Mouse (Mus musculus) olfactory bulb, adult 2 months (tissue): ENCODE measurements at regions not wholly inside any gene's neighbourhood (a gene's known extent, or its start where the extent isn't known, plus 50 kb on each side); places are given as distances from the start of the nearest gene placed in this dataset.

ENCODE experiments used
- H3K27ac ChIP-seq: fragments of 200-500 bp; 2 replicates; pipeline ENCODE4 v1.5.1; 2012; ENCODE audit warnings: low read depth, low read length; ENCODE audit not compliant: insufficient read depth
- H3K4me1 ChIP-seq: fragments of 200-500 bp; 2 replicates; pipeline ENCODE4 v1.6.1; 2012; ENCODE audit warnings: low read length; ENCODE audit not compliant: control insufficient read depth, insufficient read depth
- H3K4me3 ChIP-seq: fragments of 200-500 bp; 2 replicates; pipeline ENCODE4 v1.5.1; 2012; ENCODE audit warnings: mild to moderate bottlenecking, low read depth, low read length, moderate library complexity; ENCODE audit not compliant: insufficient read depth
- CTCF ChIP-seq: fragments of 200-500 bp; IDR thresholded peaks from 2 replicates; pipeline ENCODE4 v1.5.1; 2012; ENCODE audit warnings: low read depth, mild to moderate bottlenecking, low read length, moderate library complexity; ENCODE audit not compliant: insufficient read depth
- POLR2A ChIP-seq: fragments of 200-500 bp; IDR thresholded peaks from 2 replicates; pipeline ENCODE4 v1.6.1; 2012; ENCODE audit warnings: mild to moderate bottlenecking, low read depth, low read length, moderate library complexity; ENCODE audit not compliant: insufficient read depth
- WGBS: fragments of 180-500 bp; shearing (Covaris S2); methylation state at CpG from one replicate; pipeline ENCODE4 v1.1.7; 2018; 5-methylcytosine and 5-hydroxymethylcytosine counted together

DNA sequence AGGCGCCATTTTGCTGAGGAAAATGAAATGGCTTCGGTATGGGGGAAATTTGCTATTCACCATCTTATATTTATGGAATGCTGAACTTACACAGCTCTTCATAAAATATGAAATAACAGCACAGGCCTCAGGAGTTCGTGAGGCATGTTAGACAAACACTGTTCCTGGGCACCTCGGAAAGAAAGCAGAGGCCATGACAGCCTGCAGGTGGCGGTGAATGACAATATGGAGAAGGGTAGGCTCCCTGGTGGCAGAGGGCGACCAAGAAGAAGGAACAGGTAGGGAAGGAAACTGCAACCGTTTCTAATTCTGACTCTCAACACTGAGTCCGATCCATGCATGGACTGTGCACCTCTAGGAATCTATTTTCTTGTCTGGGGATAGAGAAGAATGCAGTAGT lies 553.6 kb upstream of the Tmpo start:
- H3K4me1 ChIP-seq: no peaks in the 10 kb centered on the region
- H3K4me3 ChIP-seq: no peak overlapping the region
- no peak for TF ChIP-seq CTCF
- TF ChIP-seq POLR2A: no peak
- WGBS: 95% methylated on average over 8 of the region's 8 CpGs
- H3K27ac ChIP-seq: no peak overlapping the region

DNA sequence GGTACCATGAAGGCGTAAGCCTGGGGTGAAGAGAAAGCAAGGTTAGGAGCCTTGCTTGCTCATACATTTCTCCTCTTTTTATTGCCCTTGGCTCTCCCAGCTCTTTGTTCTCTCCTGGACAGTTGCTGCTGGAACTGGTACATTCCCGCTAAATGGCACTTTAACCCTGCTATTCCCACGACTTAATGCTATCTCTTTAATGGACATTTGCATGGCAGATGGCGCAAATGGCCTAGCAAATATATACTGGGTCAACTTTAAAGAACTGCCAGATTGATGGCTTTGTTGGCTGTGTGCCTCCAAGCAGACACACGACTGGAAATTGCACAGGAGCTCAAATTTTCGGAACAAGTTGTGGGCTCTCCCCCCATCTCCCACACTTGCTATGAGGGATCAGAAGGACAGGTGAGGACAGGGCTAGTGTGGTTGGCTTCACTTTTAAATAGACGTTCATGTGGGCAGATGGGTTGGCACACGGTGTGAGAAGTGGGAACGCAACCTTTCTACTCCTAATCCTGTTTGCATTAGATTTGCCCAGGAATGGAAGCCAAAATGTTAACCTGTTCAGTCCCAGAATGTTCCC lies 551.0 kb upstream of the Tmpo start:
- 70% methylated on average over 9 of the region's 9 CpGs for WGBS
- H3K4me1 ChIP-seq: no peaks in the 10 kb centered on the region
- no peak overlapping the region for H3K27ac ChIP-seq
- no peak overlapping the region for H3K4me3 ChIP-seq
- TF ChIP-seq POLR2A (no peak), CTCF (no peak)

DNA sequence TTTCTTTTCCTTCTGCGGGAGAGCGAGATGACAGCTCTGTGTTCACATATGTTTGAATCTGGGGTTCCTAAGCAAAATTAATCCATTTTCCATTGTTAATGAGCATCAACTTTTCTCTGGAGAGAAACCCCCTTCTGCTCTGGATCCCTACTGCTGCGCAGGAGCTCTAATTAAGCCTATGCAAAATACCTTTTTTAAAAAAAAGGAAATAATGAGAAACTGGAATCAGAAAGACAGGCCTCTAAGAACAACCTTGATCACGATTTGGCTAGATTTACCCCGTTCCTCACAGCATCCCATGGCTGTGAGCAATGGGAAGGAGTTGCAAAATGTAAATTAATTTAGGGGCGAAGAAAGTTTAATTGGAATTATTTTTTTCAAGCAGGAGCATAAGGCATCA lies 548.9 kb upstream of the Tmpo start:
- TF ChIP-seq CTCF (no peak), POLR2A (no peak)
- no peak overlapping the region for H3K27ac ChIP-seq
- no peak overlapping the region for H3K4me3 ChIP-seq
- H3K4me1 ChIP-seq: no peaks in the 10 kb centered on the region
- 84% methylated on average over 6 of the region's 6 CpGs for WGBS

DNA sequence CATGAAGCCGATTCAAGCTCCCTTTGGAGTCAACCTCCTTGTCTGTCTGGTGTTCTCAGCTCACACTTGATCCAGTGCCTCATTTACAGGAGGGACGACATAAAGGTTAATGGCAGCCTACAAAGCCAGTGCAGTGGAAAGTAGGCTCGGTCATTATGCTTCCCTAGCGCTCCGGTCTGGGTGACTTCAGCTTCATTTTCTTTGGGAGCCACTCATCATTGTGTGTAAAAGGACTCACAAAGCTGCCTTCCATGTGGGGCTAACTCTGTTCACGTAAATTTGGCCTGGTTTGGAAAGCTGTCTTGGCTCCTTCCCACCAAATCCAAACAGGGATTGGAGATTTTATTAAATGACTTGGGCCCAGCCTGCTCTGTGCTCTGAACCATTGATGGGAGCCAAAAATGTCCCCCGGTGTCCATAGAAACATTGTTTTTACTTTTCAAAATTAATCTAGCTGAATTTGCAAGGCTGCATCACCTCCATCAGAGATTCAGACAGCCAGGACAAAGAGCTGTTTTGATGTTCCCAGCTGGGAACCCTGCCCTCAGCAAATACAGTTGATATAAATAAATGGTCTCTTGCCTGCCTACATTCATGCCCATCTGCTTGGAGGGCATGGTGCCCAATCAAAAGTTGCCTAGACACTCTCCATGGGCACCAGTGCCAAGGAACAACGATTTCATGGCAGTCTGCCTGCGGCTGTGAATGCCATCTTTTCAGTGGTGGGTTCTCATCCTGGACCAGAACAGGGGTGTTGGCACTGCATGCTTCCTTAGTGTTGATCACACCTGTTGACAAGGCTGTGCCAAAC lies 538.7 kb upstream of the Tmpo start:
- H3K4me3 ChIP-seq: no peak overlapping the region
- WGBS: 59% methylated on average over 9 of the region's 9 CpGs
- no peak overlapping the region for H3K27ac ChIP-seq
- no peaks in the 10 kb centered on the region for H3K4me1 ChIP-seq
- TF ChIP-seq CTCF (no peak), POLR2A (no peak)

DNA sequence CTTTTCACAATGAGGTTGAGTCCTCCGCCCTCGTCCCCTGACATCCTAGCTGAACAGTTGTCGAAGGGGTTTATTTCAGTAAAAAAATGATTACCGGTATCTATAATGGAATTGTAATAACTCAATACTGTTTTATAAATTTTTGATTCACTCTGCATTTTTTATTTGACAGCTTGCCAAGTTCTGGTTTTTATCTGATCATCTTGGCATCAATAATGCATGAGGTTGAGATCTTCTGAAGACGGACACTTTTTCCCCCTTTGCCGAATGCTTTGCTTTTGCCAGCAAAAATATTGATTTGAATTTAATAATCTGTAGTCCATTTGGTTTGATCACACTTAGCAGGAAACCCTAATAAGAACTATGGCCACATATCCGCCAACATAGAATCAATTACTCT lies 535.5 kb upstream of the Tmpo start:
- Histone ChIP-seq H3K4me3 (no peak overlapping the region), H3K27ac (no peak overlapping the region), H3K4me1 (peaks cover 5% of the 10 kb centered on the region; the same call in 1 of the 2 replicates)
- 90% methylated on average over 7 of the region's 7 CpGs for WGBS
- TF ChIP-seq POLR2A (no peak), CTCF (no peak)

DNA sequence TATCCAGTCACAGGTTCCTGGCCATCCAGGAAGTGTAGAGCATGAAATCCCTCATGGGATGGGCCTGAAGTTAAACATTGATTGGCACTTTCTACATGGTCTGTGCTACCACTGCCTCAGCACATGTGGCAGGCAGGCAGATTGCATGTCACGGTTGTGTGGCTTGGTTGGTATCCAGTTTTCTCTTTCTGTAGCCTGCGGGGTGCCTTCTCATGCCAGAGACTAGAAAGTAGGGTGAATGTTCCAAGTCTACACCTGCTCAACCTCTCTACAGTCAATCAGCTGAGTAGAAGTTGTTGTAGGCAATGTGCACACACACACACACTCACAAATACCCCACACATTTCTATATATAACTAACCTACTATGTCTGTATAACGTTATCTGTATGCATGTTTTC lies 533.5 kb upstream of the Tmpo start:
- Histone ChIP-seq H3K4me3 (no peak overlapping the region), H3K4me1 (peaks cover 5% of the 10 kb centered on the region; the same call in 1 of the 2 replicates), H3K27ac (no peak overlapping the region)
- TF ChIP-seq CTCF (no peak), POLR2A (no peak)
- WGBS: 87% methylated on average over 3 of the region's 3 CpGs

DNA sequence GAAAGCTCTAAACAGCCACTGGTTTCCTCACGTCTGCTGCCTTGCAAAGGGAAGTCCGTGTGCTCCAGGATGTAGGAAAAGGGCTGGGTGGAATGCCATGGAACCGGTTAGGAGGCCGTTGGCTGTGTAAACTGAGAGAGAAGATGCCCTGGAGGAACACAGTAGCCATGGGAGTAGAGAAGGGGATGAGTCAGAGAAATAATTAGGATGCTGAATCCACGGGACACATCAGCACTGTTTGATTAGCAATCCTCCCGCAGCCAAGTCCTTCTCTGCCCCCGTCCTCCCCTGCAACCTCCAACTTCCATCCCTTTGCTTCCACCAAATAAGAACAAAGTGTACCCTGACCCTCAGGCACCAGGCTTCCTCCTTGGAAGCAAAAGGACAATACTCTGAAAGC lies 532.4 kb upstream of the Tmpo start:
- WGBS: 32% methylated on average over 7 of the region's 7 CpGs

DNA sequence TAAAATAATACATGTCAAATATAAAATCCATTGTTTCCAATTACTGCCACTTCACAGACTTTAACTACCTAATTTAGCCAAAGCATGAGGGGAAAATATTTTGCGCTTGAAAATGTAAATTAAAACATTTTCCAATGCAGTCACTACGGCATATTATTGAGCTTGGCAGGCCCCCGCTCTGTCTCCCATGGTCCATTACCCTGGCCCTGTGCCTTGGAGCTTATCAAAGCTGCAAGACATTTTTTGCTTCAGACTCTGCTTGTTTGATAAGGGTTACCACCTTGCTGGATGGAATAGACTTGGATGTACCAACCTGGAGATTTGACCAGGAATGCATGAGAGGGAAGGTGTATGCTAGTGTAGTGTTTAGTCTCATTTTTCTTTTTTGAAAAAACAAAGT lies 525.7 kb upstream of the Tmpo start:
- 79% methylated on average over 3 of the region's 3 CpGs for WGBS
- Histone ChIP-seq H3K4me1 (no peaks in the 10 kb centered on the region), H3K27ac (no peak overlapping the region), H3K4me3 (no peak overlapping the region)
- TF ChIP-seq CTCF (no peak), POLR2A (no peak)

More for the DNA sequence above, 532.4 kb upstream of the Tmpo start:
- TF ChIP-seq POLR2A: no peak
- no peak for TF ChIP-seq CTCF
- peaks cover 5% of the 10 kb centered on the region; the same call in 1 of the 2 replicates for H3K4me1 ChIP-seq
- H3K27ac ChIP-seq: no peak overlapping the region
- H3K4me3 ChIP-seq: no peak overlapping the region

DNA sequence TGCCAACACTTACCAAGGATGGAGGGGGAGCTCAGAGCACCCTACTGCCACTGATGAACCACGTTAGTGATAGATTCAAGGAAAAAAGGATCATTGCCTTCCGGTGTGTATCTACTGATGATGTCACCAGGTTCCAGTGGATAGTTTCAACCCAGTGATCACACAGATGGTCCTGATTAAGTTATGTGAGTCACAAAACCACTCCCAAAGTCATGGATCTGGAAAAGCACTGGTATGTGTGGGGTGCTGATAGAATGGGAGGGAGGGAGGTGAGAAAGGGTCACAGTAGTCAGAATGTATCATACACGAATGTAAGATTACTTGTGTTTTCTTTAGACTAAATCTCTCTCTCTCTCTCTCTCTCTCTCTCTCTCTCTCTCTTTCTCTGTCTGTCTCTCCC lies 523.6 kb upstream of the Tmpo start:
- Histone ChIP-seq H3K27ac (no peak overlapping the region), H3K4me1 (no peaks in the 10 kb centered on the region), H3K4me3 (no peak overlapping the region)
- no peak for TF ChIP-seq POLR2A
- no peak for TF ChIP-seq CTCF
- WGBS: 80% methylated on average over 3 of the region's 3 CpGs
